Mouse (Mus musculus) myocyte (in vitro differentiated cells): Measurements from ENCODE around the gene Ogdh. TPM values are rescaled to one million over a fixed set of nuclear protein-coding genes. Genes with fewer than 3 reads are reported as not detected.
A peak's percentile ranks its signal among the peaks of the same experiment; 100 is the strongest.
"Not testable (repeated sequence)": the region's sequence is repeated elsewhere in the genome, so short reads cannot be mapped to it uniquely, and the experiment has no call there.

Source experiments
- H3K27me3 ChIP-seq: one replicate; pipeline ENCODE4 v1.6.1; 2011; ENCODE audit not compliant: control insufficient read depth, insufficient read depth, insufficient read length
- H3K36me3 ChIP-seq: one replicate; pipeline ENCODE4 v1.6.1; 2011; ENCODE audit not compliant: control insufficient read depth, insufficient read depth
- H3K4me2 ChIP-seq: one replicate; pipeline ENCODE4 v1.6.1; 2011; ENCODE audit warnings: low read depth, control low read depth
- H3K4me3 ChIP-seq: one replicate; pipeline ENCODE4 v1.5.1; 2011; ENCODE audit warnings: mild to moderate bottlenecking, control low read depth, moderate library complexity
- H3K79me2 ChIP-seq: one replicate; pipeline ENCODE4 v1.6.1; 2011; ENCODE audit not compliant: control insufficient read depth, insufficient read depth
- H3ac ChIP-seq: one replicate; pipeline ENCODE4 v1.6.1; 2011; ENCODE audit not compliant: control insufficient read depth, insufficient read length
- CEBPB ChIP-seq: IDR thresholded peaks from 2 replicates; pipeline ENCODE4 v1.6.1; 2011; ENCODE audit warnings: mild to moderate bottlenecking, moderate library complexity; ENCODE audit not compliant: poor library complexity, insufficient read depth, severe bottlenecking
- E2F4 ChIP-seq: IDR thresholded peaks from one replicate; pipeline ENCODE4 v1.6.1; 2011; ENCODE audit warnings: mild to moderate bottlenecking, control low read depth, moderate library complexity; ENCODE audit not compliant: insufficient read depth
- MAX ChIP-seq: IDR thresholded peaks from one replicate; pipeline ENCODE4 v1.6.1; 2011; ENCODE audit warnings: low read depth, mild to moderate bottlenecking, control low read depth
- MYOD1 ChIP-seq, 3 experiments: IDR thresholded peaks; one replicate each; pipeline ENCODE4 v1.6.1; 2011; ENCODE audit warnings: control low read depth in 2 of 3, low read depth in 2 of 3, mild to moderate bottlenecking in 2 of 3, moderate library complexity in 1 of 3; ENCODE audit not compliant: insufficient read length in 2 of 3, control insufficient read depth in 1 of 3
- MYOG ChIP-seq, 3 experiments: IDR thresholded peaks; one replicate each; pipeline ENCODE4 v1.6.1; 2011; ENCODE audit warnings: control low read depth in 2 of 3, low read depth in 2 of 3, mild to moderate bottlenecking in 2 of 3; ENCODE audit not compliant: insufficient read length in 2 of 3, control insufficient read depth in 1 of 3, insufficient read depth in 1 of 3
- POLR2A ChIP-seq: IDR thresholded peaks from one replicate; pipeline ENCODE4 v1.6.1; 2011; ENCODE audit warnings: low read depth, mild to moderate bottlenecking, control low read depth, moderate library complexity; ENCODE audit not compliant: insufficient read length
- POLR2AphosphoS2 ChIP-seq: IDR thresholded peaks from one replicate; pipeline ENCODE4 v1.6.1; 2011; ENCODE audit warnings: low read depth, control low read depth; ENCODE audit not compliant: insufficient read length
- REST ChIP-seq: IDR thresholded peaks from one replicate; pipeline ENCODE4 v1.6.1; 2011; ENCODE audit warnings: mild to moderate bottlenecking, control low read depth, moderate library complexity; ENCODE audit not compliant: insufficient read depth, insufficient read length
- SRF ChIP-seq: IDR thresholded peaks from one replicate; pipeline ENCODE4 v1.6.1; 2011; ENCODE audit warnings: low read depth; ENCODE audit not compliant: control insufficient read depth, insufficient read length
- TCF12 ChIP-seq: IDR thresholded peaks from one replicate; pipeline ENCODE4 v1.6.1; 2011; ENCODE audit warnings: mild to moderate bottlenecking, control low read depth; ENCODE audit not compliant: poor library complexity, insufficient read depth, severe bottlenecking
- TCF3 ChIP-seq: IDR thresholded peaks from one replicate; pipeline ENCODE4 v1.6.1; 2011; ENCODE audit warnings: low read depth, control low read depth; ENCODE audit not compliant: insufficient read length
- USF1 ChIP-seq: IDR thresholded peaks from one replicate; pipeline ENCODE4 v1.6.1; 2011; ENCODE audit warnings: low read depth, mild to moderate bottlenecking, control low read depth, moderate library complexity
- polyA plus RNA-seq: library from polyadenylated mRNA; unstranded; fragments of >200 nt; fragmentation: generic; extraction: Trizol; gene quantifications from one replicate; pipeline ENCODE4 v1.2.1, GENCODE M21; 2012; ENCODE audit warnings: missing spikeins

Gene Ogdh
- polyA plus RNA-seq, 1 experiment: 127 TPM

DNA sequence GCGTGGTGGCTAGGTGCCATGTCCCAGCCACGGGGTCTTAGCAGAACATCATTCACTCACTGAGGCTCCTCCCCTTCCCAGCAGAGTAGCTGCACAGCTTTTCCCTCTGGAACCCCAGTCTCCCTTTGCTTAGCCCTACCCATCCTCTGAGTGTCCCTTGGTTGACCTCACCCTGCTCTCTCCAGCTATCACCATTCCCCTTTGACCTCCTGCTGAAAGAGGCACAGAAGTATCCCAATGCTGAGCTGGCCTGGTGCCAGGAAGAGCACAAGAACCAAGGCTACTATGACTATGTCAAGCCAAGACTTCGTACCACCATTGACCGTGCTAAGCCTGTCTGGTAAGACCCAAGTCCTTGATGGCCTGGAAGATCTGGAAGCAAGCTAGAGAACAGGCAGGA, 63.7 kb downstream of the Ogdh start:
- Histone ChIP-seq H3ac (no peak overlapping the region), H3K36me3 (peaks cover 23% of the 10 kb centered on the region), H3K27me3 (no peaks in the 10 kb centered on the region), H3K4me3 (no peak overlapping the region), H3K79me2 (no peaks in the 10 kb centered on the region), H3K4me2 (no peak overlapping the region)
- no peak for TF ChIP-seq CEBPB
- TF ChIP-seq USF1: no peak
- TF ChIP-seq E2F4: no peak
- no peak for TF ChIP-seq MAX
- TF ChIP-seq POLR2AphosphoS2: no peak
- TF ChIP-seq TCF12: no peak
- TF ChIP-seq REST: no peak
- TF ChIP-seq MYOD1 (IDR thresholded peaks at IDR 0.05; ENCODE audit: control insufficient read depth in 1 of 3, insufficient read length in 2 of 3, low read depth in 2 of 3): no peak
- no peak for TF ChIP-seq TCF3
- no peak for TF ChIP-seq SRF
- no peak for TF ChIP-seq MYOG (IDR thresholded peaks at IDR 0.05; ENCODE audit: control insufficient read depth in 1 of 3, insufficient read depth in 1 of 3, insufficient read length in 2 of 3, low read depth in 2 of 3)
- TF ChIP-seq POLR2A: no peak

DNA sequence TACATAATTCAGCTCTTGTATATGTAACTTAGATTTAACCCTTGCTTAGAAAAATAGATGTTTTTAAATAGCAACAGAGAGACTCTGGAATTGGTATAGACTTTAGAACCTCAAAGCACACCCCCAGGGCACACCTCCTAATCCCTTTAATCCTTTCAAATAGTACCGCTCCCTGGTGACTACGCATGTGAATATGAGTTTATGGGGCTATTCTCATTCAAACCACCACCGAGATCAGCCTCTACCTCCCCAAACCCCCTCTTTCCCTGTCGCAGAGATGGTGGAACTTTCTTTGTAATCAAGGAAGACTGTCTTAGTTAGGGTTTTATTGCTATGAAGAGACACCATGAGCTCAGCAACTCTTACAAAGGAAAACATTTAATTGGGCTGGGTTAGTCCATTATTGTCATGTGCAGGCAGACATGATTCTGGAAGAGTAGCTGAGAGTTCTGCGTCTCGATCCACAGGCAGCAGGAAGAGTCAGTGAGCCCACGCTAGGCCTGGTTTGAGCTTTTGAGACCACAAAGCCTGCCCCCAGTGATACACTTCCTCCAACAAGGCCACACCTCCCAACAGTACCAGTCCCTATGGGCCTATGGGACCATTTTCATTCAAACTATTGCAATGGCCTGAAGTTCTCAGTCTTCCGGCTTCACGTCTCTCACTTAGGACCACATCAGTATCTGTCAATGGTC, 73.3 kb downstream of the Ogdh start:
- no peaks in the 10 kb centered on the region for H3K27me3 ChIP-seq
- TF ChIP-seq TCF12 (no peak), CEBPB (no peak), MYOD1 (IDR thresholded peaks at IDR 0.05; ENCODE audit: control insufficient read depth in 1 of 3, insufficient read length in 2 of 3, low read depth in 2 of 3) (no peak), POLR2A (no peak), E2F4 (no peak), TCF3 (no peak)

DNA sequence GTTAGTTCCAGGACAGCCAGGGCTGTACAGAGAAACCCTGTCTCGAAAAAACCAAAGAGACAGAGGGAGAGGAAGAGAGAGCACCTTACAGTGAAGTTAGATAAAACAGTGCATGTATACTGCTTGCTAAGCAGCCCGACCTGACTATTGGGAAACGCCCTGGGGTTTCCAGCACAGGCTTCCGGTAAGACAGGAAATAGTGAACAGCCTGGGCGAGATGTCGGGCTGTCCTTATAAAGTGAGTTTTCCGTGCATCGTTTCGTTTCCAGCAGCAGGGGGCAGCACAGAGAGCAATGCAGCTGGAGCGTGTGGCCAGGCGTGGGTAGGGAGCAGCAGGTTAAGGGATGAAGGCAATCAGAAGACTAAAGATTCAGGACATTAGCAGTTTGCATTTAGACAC, 74.5 kb downstream of the Ogdh start:
- peak overlapping the region; percentile 57 for H3K4me2 ChIP-seq
- H3K79me2 ChIP-seq: no peaks in the 10 kb centered on the region
- no peak overlapping the region for H3K4me3 ChIP-seq
- TF ChIP-seq USF1 (no peak), POLR2A (no peak), MYOG (IDR thresholded peaks at IDR 0.05; ENCODE audit: control insufficient read depth in 1 of 3, insufficient read depth in 1 of 3, insufficient read length in 2 of 3, low read depth in 2 of 3) (no peak), POLR2AphosphoS2 (no peak)
- H3K36me3 ChIP-seq: no peaks in the 10 kb centered on the region
- H3K27me3 ChIP-seq: no peaks in the 10 kb centered on the region
- H3ac ChIP-seq: no peak overlapping the region

More for the DNA sequence above, 73.3 kb downstream of the Ogdh start:
- Histone ChIP-seq H3K4me3 (no peak overlapping the region), H3K36me3 (no peaks in the 10 kb centered on the region), H3ac (no peak overlapping the region), H3K4me2 (no peak overlapping the region), H3K79me2 (no peaks in the 10 kb centered on the region)

DNA sequence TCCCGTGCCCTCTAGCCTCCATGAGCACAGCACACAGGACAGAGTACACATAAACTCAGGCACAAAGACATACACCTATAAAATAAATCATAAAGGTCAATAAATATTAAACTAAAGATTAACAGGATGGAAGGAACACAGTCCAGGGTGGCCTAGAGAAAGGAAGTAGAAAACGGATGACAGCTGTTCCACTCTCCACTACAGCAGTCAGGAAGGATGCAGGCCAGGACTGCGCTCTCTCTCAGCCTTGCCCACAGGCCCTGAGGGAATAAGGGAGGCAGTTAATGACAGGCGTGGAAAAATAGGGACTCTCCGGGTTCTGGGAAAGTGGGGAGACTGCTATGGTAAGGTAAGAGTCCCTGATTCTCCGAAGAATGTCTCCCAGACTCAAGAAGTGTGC, 75.0 kb downstream of the Ogdh start:
- TF ChIP-seq USF1 (no peak), SRF (no peak), MYOG (IDR thresholded peaks at IDR 0.05; ENCODE audit: control insufficient read depth in 1 of 3, insufficient read depth in 1 of 3, insufficient read length in 2 of 3, low read depth in 2 of 3) (no peak), MAX (no peak), POLR2A (no peak), TCF12 (no peak), CEBPB (no peak), MYOD1 (IDR thresholded peaks at IDR 0.05; ENCODE audit: control insufficient read depth in 1 of 3, insufficient read length in 2 of 3, low read depth in 2 of 3) (no peak), REST (no peak), TCF3 (no peak)
- no peak overlapping the region for H3K4me3 ChIP-seq
- no peaks in the 10 kb centered on the region for H3K79me2 ChIP-seq
- no peaks in the 10 kb centered on the region for H3K36me3 ChIP-seq
- peak overlapping the region; percentile 44 for H3K4me2 ChIP-seq
- H3ac ChIP-seq: no peak overlapping the region
- H3K27me3 ChIP-seq: no peaks in the 10 kb centered on the region

DNA sequence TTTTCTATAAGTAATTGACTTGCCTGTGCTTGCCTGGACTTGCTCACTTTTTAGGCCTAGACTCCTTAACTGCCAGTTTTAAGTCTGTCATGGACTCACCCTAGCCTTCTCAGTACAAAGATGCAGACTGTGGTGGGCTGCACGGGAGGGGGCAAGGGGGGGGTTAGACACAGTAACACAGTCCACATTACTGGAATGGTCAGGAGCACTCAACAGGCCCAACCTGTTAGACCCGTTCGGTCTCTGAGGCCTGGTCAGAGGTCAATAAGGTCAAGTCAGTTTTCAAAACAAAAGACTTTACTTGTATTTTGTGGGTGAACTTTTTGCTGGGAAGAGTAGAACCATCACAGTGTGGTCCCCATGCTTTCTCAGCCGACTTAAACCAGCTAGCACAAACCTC, 75.7 kb downstream of the Ogdh start:
- no peaks in the 10 kb centered on the region for H3K79me2 ChIP-seq
- no peaks in the 10 kb centered on the region for H3K27me3 ChIP-seq
- no peaks in the 10 kb centered on the region for H3K36me3 ChIP-seq
- TF ChIP-seq REST (no peak), SRF (no peak)
- H3K4me2 ChIP-seq: no peak overlapping the region
- H3ac ChIP-seq: no peak overlapping the region
- H3K4me3 ChIP-seq: no peak overlapping the region

DNA sequence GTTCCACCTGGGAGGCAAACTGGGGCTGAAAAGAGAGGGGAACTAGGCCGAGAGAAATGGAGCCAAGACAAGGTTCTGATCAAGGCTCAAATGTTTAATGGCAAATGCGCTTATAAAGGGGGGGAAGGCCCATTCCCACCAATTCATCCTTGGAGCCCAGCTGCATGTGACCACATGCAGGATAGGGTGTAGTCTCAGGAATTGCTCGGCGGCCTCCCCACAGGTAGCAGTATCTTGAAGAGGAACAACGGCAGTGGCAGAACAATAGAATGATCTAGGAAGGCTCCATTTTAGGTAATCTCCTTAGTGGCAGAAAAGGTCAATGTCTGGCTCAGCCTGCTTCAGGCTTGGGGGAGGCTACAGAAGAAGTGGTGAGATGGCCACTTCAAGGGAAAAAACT, 76.6 kb downstream of the Ogdh start:
- not testable (repeated sequence) for H3ac ChIP-seq, H3K4me3 ChIP-seq, H3K79me2 ChIP-seq, H3K36me3 ChIP-seq, H3K27me3 ChIP-seq, H3K4me2 ChIP-seq
